Mouse (Mus musculus): ENCODE measurements around the gene Fam19a2. TPM values are rescaled to one million over a fixed set of nuclear protein-coding genes. Genes with fewer than 3 reads are reported as not detected.

The Fam19a2 gene
- under 1 TPM; 0.07 to 0.17 TPM for polyA plus RNA-seq (2017; shearing (Covaris generic))

DNA sequence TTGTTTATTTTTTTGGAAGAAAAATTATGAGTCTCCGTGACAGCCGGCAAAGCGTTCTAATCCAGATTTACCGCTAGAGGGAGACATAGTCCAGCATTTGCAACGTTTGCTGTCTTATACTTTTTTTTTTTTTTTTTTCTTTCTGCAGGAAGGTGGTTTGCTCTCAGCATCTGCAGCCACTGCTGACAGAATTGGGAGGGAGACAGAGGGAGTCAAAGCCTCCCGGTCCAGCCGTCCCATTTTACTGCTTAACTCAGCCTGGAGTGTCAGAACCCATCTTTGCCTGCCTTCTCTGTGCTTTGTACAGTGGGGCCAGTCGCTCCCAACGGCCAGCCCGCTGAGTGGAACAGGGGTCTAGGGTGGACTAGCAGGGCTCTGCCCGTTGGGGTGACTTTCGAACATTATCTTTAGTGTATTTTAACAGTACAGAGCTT is at the start of gene Fam19a2:
Fam19a2 (plus strand) TSS at position 121 of the 434 bp plus-strand sequence.

Other genes starting within 250 kb of the Fam19a2 start
- gene Mon2, start 187.5 kb upstream of the Fam19a2 start, polyA plus RNA-seq (2017; shearing (Covaris generic)) = 10 to 100 TPM; 15.2 to 17.3 TPM
- gene Usp15, start 67.0 kb upstream of the Fam19a2 start, polyA plus RNA-seq (2017; shearing (Covaris generic)) = 100 to 1,000 TPM in 1 of 2 experiments, 10 to 100 TPM in 1; 93.8 to 119 TPM